Mouse (Mus musculus) urinary bladder, adult 18-20 months (tissue): ENCODE results near the gene Mpv17l2.
A peak's percentile ranks its signal among the peaks of the same experiment; 100 is the strongest.

Experiments used
- DNase-seq, 2 experiments: peaks; one replicate each; pipeline ENCODE4 v3.0.0; 2022; ENCODE audit warnings: low spot score in 2 of 2, mixed read lengths in 2 of 2

Mpv17l2 gene

GRCm38 (mm10) chr8:70724216-70724615, 36.5 kb downstream of the Mpv17l2 start:
- no peak for DNase-seq

GRCm38 (mm10) chr8:70723486-70724210, 37.1 kb downstream of the Mpv17l2 start, which contains the start of gene Pde4c:
Gene Pde4c, plus strand, starts transcription at chr8:70723720.
- no peak for DNase-seq

DNA sequence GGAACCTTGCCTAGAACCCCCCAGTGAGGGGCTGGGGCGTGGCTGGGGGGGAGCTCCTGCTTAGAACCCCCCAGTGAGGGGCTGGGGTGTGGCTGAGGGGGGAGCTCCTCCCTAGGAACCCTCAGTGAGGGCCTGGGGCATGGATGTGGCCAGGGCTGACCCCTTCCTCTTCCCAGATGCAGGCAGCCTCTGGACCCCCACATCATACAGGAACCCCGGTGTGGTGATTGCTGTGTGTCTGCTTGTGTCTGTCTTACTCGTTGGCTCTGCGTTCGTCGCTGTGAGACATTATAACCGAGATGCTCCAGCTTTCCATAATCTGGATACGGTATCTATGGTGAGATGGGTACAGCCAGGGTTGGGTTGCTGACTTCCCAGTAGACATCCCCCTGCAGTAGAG, 39.1 kb downstream of the Mpv17l2 start:
- DNase-seq: no peak

GRCm38 (mm10) chr8:70720739-70721138, 40.0 kb downstream of the Mpv17l2 start:
- DNase-seq: peak; percentile 56 to 76

- DNase-seq: no peak
Measured at GRCm38 (mm10) chr8:70719796-70720270, 40.9 kb downstream of the Mpv17l2 start.

- DNase-seq: peak in 1 of 2 experiments; percentile 59
Measured at GRCm38 (mm10) chr8:70718297-70718696, 42.4 kb downstream of the Mpv17l2 start, which contains the start of gene Gm3336. Gene Gm3336, plus strand, starts transcription at chr8:70718543.

DNA sequence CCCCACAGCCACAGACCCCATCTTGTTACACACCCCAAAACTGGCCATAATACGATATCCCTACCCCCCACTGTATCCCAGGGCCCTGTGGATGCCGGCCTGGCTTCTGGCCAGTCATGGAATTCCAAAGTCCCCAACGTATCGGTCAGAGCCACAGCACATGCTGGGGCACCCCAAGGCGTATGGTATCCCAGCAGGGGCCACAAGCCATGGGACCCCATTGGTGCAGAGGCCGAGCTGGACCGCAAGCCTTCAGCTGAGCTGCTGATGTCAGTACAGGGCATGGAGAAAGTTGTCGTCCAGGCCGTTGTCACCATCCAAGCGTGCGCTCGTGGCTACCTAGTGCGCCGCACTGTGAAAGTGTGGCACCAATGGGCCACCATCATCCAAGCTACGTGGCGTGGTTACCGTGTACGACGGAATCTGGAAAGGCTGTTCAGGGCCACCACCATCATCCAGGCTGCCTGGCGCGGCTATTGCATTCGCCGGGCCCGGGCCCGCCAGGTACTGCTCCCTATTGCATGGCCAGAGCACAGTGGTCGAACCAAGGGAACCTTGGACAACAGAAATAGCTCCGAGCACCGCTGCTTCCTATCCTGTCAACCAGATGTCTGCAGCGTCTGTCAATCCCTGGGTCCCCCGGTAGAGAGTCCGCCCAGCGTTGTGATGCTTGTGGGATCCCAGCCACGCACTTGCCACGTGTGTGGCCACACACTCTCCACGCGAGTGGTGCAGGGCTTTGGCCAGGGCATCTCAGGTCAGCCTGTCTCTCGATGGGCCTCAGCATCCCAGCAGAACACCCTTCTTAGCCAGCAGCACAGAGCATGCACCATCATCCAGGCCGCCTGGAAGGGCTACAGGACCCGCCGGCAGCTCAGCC, 44.0 kb downstream of the Mpv17l2 start:
- no peak for DNase-seq

DNA sequence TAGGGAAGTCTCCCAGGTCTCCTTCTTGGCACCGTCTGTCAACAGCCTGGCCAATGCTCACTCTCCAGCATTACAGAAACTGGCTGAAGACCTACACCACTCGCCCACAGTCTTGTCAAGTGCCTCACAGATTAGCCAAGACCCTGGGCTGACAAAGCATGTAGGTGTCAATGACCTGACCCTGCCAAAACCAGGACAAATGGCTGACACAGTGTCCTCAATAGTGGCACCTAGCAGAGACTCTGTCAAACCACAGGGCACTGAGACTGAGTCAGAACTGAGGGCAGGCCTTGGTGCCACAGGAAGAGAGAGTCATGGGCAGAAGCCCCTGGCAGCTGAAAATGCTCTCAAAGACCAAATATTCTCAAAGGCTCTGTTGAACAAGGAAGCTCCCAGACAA, 45.7 kb downstream of the Mpv17l2 start:
- no peak for DNase-seq

DNA sequence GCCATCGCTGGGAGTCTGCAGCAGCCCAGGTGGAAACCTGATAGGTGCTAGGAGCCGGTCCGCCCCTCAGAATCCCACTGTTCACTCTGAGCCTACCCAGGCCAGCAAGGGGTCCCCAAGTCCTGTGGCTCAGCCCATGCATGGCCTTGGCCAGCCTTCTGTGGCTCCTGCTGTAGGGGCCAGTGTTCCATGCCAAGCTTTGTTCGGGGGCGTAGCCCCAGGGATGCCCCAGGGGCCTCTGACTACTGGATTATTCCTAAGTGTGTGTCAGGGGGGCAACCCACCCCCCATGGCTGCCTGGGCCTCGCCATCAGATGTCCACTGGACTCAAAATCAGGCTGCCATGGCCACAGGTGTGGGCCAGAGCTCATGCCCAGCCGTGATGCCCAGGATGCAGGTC, 46.8 kb downstream of the Mpv17l2 start:
- no peak for DNase-seq

DNA sequence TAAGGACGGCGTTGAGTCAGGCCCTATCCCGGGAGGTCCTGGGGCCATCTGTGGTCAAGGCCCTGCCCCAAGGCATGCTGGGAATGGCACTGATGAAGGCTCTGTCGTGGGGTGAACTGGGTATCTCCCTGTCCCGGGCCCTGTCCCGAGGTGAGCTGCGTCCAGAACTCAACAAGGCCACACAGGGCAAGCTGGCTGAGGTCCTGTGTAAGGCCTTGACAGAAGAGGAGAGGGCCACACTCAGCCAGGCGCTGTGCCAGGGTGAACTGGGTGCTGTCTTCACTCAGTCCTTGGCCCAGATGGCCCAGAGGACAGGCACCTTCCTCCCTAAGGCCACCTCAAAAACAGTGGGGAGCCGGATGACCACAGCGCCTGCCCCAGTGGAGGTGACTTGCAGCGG, 49.7 kb downstream of the Mpv17l2 start:
- DNase-seq: no peak

GRCm38 (mm10) chr8:70710296-70710695, 50.5 kb downstream of the Mpv17l2 start:
- no peak for DNase-seq

DNA sequence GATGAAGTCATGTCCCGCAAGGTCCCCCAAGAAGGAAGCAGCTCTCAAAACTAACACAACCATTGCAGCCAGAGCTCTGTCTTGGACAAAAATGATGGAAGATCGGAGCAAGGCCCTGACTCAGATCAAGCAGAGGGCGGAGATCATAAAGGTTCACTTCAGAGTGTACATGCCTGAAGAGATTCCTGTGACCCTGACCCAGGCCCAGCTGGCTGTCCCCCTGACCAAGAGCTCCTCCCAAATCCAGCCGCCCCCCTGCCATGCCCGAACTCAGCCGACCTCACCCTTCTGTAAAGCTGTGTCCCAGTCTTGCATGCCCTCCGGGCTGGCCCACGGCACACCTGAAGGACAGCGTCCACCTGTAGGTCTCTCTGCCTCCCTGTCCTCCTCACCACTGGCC, 51.0 kb downstream of the Mpv17l2 start:
- no peak for DNase-seq
